Mouse (Mus musculus) limb, embryonic 10.5 days (tissue): ENCODE results near the gene Mrps7. TPM values are rescaled to one million over a fixed set of nuclear protein-coding genes. Genes with fewer than 3 reads are reported as not detected.
A peak's percentile ranks its signal among the peaks of the same experiment; 100 is the strongest.

Source experiments
- DNase-seq: peaks from one replicate; pipeline ENCODE4 v3.0.0-alpha.2; 2017; ENCODE audit warnings: low spot score
- H3K27ac ChIP-seq: fragments of 300-500 bp; sonication (generic); 2 replicates; pipeline ENCODE4 v1.5.1; 2016; ENCODE audit warnings: mild to moderate bottlenecking
- H3K27me3 ChIP-seq: fragments of 300-500 bp; sonication (generic); 2 replicates; pipeline ENCODE4 v1.6.1; 2016; ENCODE audit warnings: low read depth, mild to moderate bottlenecking; ENCODE audit not compliant: poor library complexity, severe bottlenecking
- H3K36me3 ChIP-seq: fragments of 300-500 bp; sonication (generic); 2 replicates; pipeline ENCODE4 v1.6.1; 2016; ENCODE audit warnings: mild to moderate bottlenecking, moderate library complexity
- H3K4me1 ChIP-seq: fragments of 300-500 bp; sonication (generic); 2 replicates; pipeline ENCODE4 v1.6.1; 2016
- H3K4me3 ChIP-seq: fragments of 300-500 bp; sonication (generic); 2 replicates; pipeline ENCODE4 v1.5.1; 2016; ENCODE audit warnings: mild to moderate bottlenecking, moderate library complexity
- H3K9me3 ChIP-seq: fragments of 300-500 bp; sonication (generic); replicated peaks from 2 replicates; pipeline ENCODE4 v1.6.1; 2016; ENCODE audit warnings: mild to moderate bottlenecking
- WGBS: fragments of 180-500 bp; shearing (Covaris S2); methylation state at CpG from one replicate; pipeline ENCODE4 v1.1.7; 2016; 5-methylcytosine and 5-hydroxymethylcytosine counted together
- polyA plus RNA-seq: library from polyadenylated mRNA; unstranded; fragments of >200 nt; fragmentation: Nextera tagmentation; extraction: Ambion mirVana; gene quantifications from 2 replicates; pipeline ENCODE4 v1.2.1, GENCODE M21; 2016

The Mrps7 gene
- polyA plus RNA-seq, 1 experiment from 2014 or later, result 108 TPM

- 96% methylated on average over 3 of the region's 3 CpGs for WGBS
- peaks cover 97% of the 10 kb centered on the region for H3K36me3 ChIP-seq
Observed at GRCm38 (mm10) chr11:115595209-115595608, 8.5 kb upstream of the Mrps7 start.

GRCm38 (mm10) chr11:115598309-115598708, 5.4 kb upstream of the Mrps7 start:
- H3K4me1 ChIP-seq, result peaks cover 13% of the 10 kb centered on the region
- no peaks in the 10 kb centered on the region for H3K27me3 ChIP-seq
- no peaks in the 10 kb centered on the region for H3K9me3 ChIP-seq
- WGBS, result 94% methylated on average over 4 of the region's 4 CpGs
- H3K27ac ChIP-seq, result no peak overlapping the region
- no peak for DNase-seq
- no peak overlapping the region for H3K4me3 ChIP-seq
- peaks cover 86% of the 10 kb centered on the region for H3K36me3 ChIP-seq

More at GRCm38 (mm10) chr11:115595209-115595608, 8.5 kb upstream of the Mrps7 start:
- Histone ChIP-seq H3K4me1 (no peaks in the 10 kb centered on the region), H3K4me3 (no peak overlapping the region), H3K9me3 (no peaks in the 10 kb centered on the region), H3K27ac (no peak overlapping the region), H3K27me3 (no peaks in the 10 kb centered on the region)
- DNase-seq, result no peak

GRCm38 (mm10) chr11:115599722-115600121, 4.0 kb upstream of the Mrps7 start:
- H3K27me3 ChIP-seq, result no peaks in the 10 kb centered on the region
- H3K4me1 ChIP-seq, result peaks cover 17% of the 10 kb centered on the region
- DNase-seq, result no peak
- WGBS, result 96% methylated on average over 7 of the region's 7 CpGs
- H3K36me3 ChIP-seq, result peaks cover 72% of the 10 kb centered on the region
- no peak overlapping the region for H3K4me3 ChIP-seq
- no peak overlapping the region for H3K27ac ChIP-seq
- H3K9me3 ChIP-seq, result no peaks in the 10 kb centered on the region

- 95% methylated on average over 15 of the region's 15 CpGs for WGBS
- H3K36me3 ChIP-seq, result peaks cover 66% of the 10 kb centered on the region
- H3K4me1 ChIP-seq, result peaks cover 23% of the 10 kb centered on the region
- H3K4me3 ChIP-seq, result no peak overlapping the region
- no peak for DNase-seq
- H3K27me3 ChIP-seq, result no peaks in the 10 kb centered on the region
- H3K27ac ChIP-seq, result no peak overlapping the region
- no peaks in the 10 kb centered on the region for H3K9me3 ChIP-seq
Observed at GRCm38 (mm10) chr11:115600743-115601142, 3.0 kb upstream of the Mrps7 start.

- H3K27me3 ChIP-seq, result no peaks in the 10 kb centered on the region
- H3K4me3 ChIP-seq, result no peak overlapping the region
- no peak overlapping the region for H3K27ac ChIP-seq
- H3K9me3 ChIP-seq, result no peaks in the 10 kb centered on the region
- peaks cover 23% of the 10 kb centered on the region for H3K4me1 ChIP-seq
- DNase-seq, result no peak
- peaks cover 66% of the 10 kb centered on the region for H3K36me3 ChIP-seq
- 93% methylated on average over 4 of the region's 4 CpGs for WGBS
Observed at GRCm38 (mm10) chr11:115601174-115601573, 2.6 kb upstream of the Mrps7 start.

- Histone ChIP-seq H3K9me3 (no peaks in the 10 kb centered on the region), H3K4me3 (peak overlapping the region; percentile 100), H3K27ac (peak overlapping the region; percentile 99), H3K36me3 (peaks cover 66% of the 10 kb centered on the region), H3K4me1 (peaks cover 23% of the 10 kb centered on the region), H3K27me3 (no peaks in the 10 kb centered on the region)
- no peak for DNase-seq
- WGBS, result 8% methylated on average over 15 of the region's 15 CpGs
Observed at GRCm38 (mm10) chr11:115603128-115603475, 623 bp upstream of the Mrps7 start.

GRCm38 (mm10) chr11:115604304-115604696, 575 bp downstream of the Mrps7 start:
- Histone ChIP-seq H3K36me3 (peaks cover 67% of the 10 kb centered on the region), H3K4me1 (peaks cover 23% of the 10 kb centered on the region), H3K27me3 (no peaks in the 10 kb centered on the region), H3K4me3 (peak overlapping the region; percentile 100), H3K27ac (peak overlapping the region; percentile 99), H3K9me3 (no peaks in the 10 kb centered on the region)
- under 1% methylated on average over 26 of the region's 26 CpGs for WGBS
- DNase-seq, result no peak

- DNase-seq, result no peak
- no peak overlapping the region for H3K27ac ChIP-seq
- 97% methylated on average over 18 of the region's 18 CpGs for WGBS
- peaks cover 27% of the 10 kb centered on the region for H3K4me1 ChIP-seq
- no peaks in the 10 kb centered on the region for H3K27me3 ChIP-seq
- H3K36me3 ChIP-seq, result peaks cover 57% of the 10 kb centered on the region
- no peaks in the 10 kb centered on the region for H3K9me3 ChIP-seq
- H3K4me3 ChIP-seq, result no peak overlapping the region
Observed at GRCm38 (mm10) chr11:115606733-115607132, 3.0 kb downstream of the Mrps7 start.

GRCm38 (mm10) chr11:115608421-115609399, 5.0 kb downstream of the Mrps7 start:
- 87% methylated on average over 23 of the region's 23 CpGs for WGBS
- Histone ChIP-seq H3K36me3 (peaks cover 51% of the 10 kb centered on the region), H3K27ac (no peak overlapping the region), H3K9me3 (no peaks in the 10 kb centered on the region), H3K27me3 (no peaks in the 10 kb centered on the region), H3K4me1 (peaks cover 29% of the 10 kb centered on the region), H3K4me3 (peak overlapping the region; percentile 9; the same call in 1 of the 2 replicates)
- no peak for DNase-seq

GRCm38 (mm10) chr11:115609576-115609975, 5.9 kb downstream of the Mrps7 start:
- H3K4me1 ChIP-seq, result peaks cover 29% of the 10 kb centered on the region
- WGBS, result 75% methylated on average over 3 of the region's 3 CpGs
- no peaks in the 10 kb centered on the region for H3K27me3 ChIP-seq
- no peak overlapping the region for H3K27ac ChIP-seq
- DNase-seq, result no peak
- peaks cover 52% of the 10 kb centered on the region for H3K36me3 ChIP-seq
- H3K4me3 ChIP-seq, result no peak overlapping the region
- no peaks in the 10 kb centered on the region for H3K9me3 ChIP-seq

- WGBS, result 65% methylated on average over 6 of the region's 6 CpGs
- peaks cover 55% of the 10 kb centered on the region for H3K36me3 ChIP-seq
- H3K9me3 ChIP-seq, result no peaks in the 10 kb centered on the region
- no peak overlapping the region for H3K27ac ChIP-seq
- peaks cover 21% of the 10 kb centered on the region for H3K4me1 ChIP-seq
- no peak for DNase-seq
- no peak overlapping the region for H3K4me3 ChIP-seq
- H3K27me3 ChIP-seq, result no peaks in the 10 kb centered on the region
Observed at GRCm38 (mm10) chr11:115611173-115611572, 7.4 kb downstream of the Mrps7 start.

- Histone ChIP-seq H3K27ac (peak overlapping the region; percentile 86), H3K4me1 (peaks cover 21% of the 10 kb centered on the region), H3K9me3 (no peaks in the 10 kb centered on the region), H3K36me3 (peaks cover 50% of the 10 kb centered on the region), H3K4me3 (peak overlapping the region; percentile 72), H3K27me3 (no peaks in the 10 kb centered on the region)
- no peak for DNase-seq
- 3% methylated on average over 13 of the region's 13 CpGs for WGBS
Observed at GRCm38 (mm10) chr11:115612059-115612409, 8.3 kb downstream of the Mrps7 start.

- no peaks in the 10 kb centered on the region for H3K27me3 ChIP-seq
- peaks cover 24% of the 10 kb centered on the region for H3K4me1 ChIP-seq
- H3K4me3 ChIP-seq, result peak within 1 kb of the TSS; percentile 72
- WGBS, result under 1% methylated on average over 69 of the region's 80 CpGs
- peak; percentile 91 for DNase-seq
- peaks cover 50% of the 10 kb centered on the region for H3K36me3 ChIP-seq
- no peaks in the 10 kb centered on the region for H3K9me3 ChIP-seq
- H3K27ac ChIP-seq, result peak within 1 kb of the TSS; percentile 86
Observed at GRCm38 (mm10) chr11:115612410-115613137, 8.8 kb downstream of the Mrps7 start, which contains the start of gene Mif4gd. Gene Mif4gd, minus strand, starts transcription at chr11:115612969.
